ENCODE assay signal across 14 mouse cellular contexts in genomic region chr2:63186014-63186413, GRCm38 (mm10). TPM values are rescaled to one million over a fixed set of nuclear protein-coding genes. Genes with fewer than 3 reads are reported as not detected.
DNase-seq lines count a peak whose midpoint lies in the region; ATAC-seq and TF ChIP-seq lines count a peak whose summit lies in the region.
"Had no signal": no experiment of that assay in that cellular context is flagged by ENCODE, and none has a peak within 500 bp of the region (broad histone marks: within the 10 kb centered on the region; RNA-seq: fewer than 3 reads in every experiment).

No protein-coding gene starts in this region.

- no peak overlapping the region for H3K4me3 ChIP-seq in limb, embryonic 14.5 days (replicated peaks; ENCODE audit: low read length)
- H3K4me3 ChIP-seq: forebrain, embryonic 15.5 days; liver, embryonic 15.5 days had no signal

- no peak for TF ChIP-seq POLR2A in limb, embryonic 14.5 days (IDR thresholded peaks at IDR 0.05; ENCODE audit: borderline replicate concordance, extremely low read depth, insufficient read depth, insufficient read length)

- no peaks in the 10 kb centered on the region for H3K36me3 ChIP-seq in limb, embryonic 14.5 days (ENCODE audit: control insufficient read depth, insufficient read depth, low read length)
- H3K36me3 ChIP-seq: forebrain, embryonic 15.5 days; liver, embryonic 15.5 days had no signal

- no peak overlapping the region for H3K27ac ChIP-seq in limb, embryonic 14.5 days (replicated peaks; ENCODE audit: low read depth, low read length)
- H3K27ac ChIP-seq: forebrain, embryonic 15.5 days; liver, embryonic 15.5 days had no signal

- H3K4me2 ChIP-seq in limb, embryonic 14.5 days (replicated peaks; ENCODE audit: low read depth, low read length, severe bottlenecking) = no peak overlapping the region
- H3K4me2 ChIP-seq: forebrain, embryonic 15.5 days; liver, embryonic 15.5 days had no signal

- no peak overlapping the region for H3K9ac ChIP-seq in limb, embryonic 14.5 days (ENCODE audit: low read depth, low read length, severe bottlenecking)
- H3K9ac ChIP-seq: forebrain, embryonic 15.5 days; liver, embryonic 15.5 days had no signal

- H3K27me3 ChIP-seq in limb, embryonic 14.5 days (ENCODE audit: control insufficient read depth, insufficient read depth, low read length) = peaks cover 22% of the 10 kb centered on the region
- H3K27me3 ChIP-seq: forebrain, embryonic 15.5 days had no signal

- 0 out of 2 replicates have a peak, but pooled peaks cover 2% of the 10 kb centered on the region for H3K4me1 ChIP-seq in limb, embryonic 14.5 days (ENCODE audit: control insufficient read depth, insufficient read depth, low read length)
- H3K4me1 ChIP-seq: liver, embryonic 15.5 days had no signal

- no peaks in the 10 kb centered on the region for H3K9me3 ChIP-seq in limb, embryonic 14.5 days (ENCODE audit: control insufficient read depth, low read length)
- H3K9me3 ChIP-seq: forebrain, embryonic 15.5 days; liver, embryonic 15.5 days had no signal

- 0% methylated on average over 2 of the region's 2 CpGs for WGBS in limb, embryonic 14.5 days

- intact Hi-C loops in heart, postnatal 10 days (cut with DNase I) = no loop called here
- intact Hi-C loops in left cerebral cortex, postnatal 10 days (cut with DNase I) = loop anchor here (10.0 kb wide), 1 partner anchor 269 kb away; no protein-coding TSS in a partner anchor

- no peak for ATAC-seq in limb, embryonic 14.5 days (ENCODE audit: low FRiP score, low read depth)
- ATAC-seq: CD4-positive, CD25-positive, alpha-beta regulatory T cell, adult 4 months; forebrain, embryonic 15.5 days had no signal

- peak; percentile 21 to 57 for DNase-seq in heart, postnatal 10 days
- DNase-seq in heart, adult 11 months = no peak
- DNase-seq in lung, postnatal 10 days = peak; percentile 8
- DNase-seq in lung, adult 18-20 months = no peak
- peak; percentile 1 for DNase-seq in WW6 (ENCODE audit: low read depth, low spot score)
- peak; percentile 88 for DNase-seq in limb, embryonic 14.5 days (ENCODE audit: low spot score)
- no peak for DNase-seq in left cerebral cortex, postnatal 10 days (ENCODE audit: extremely low spot score in 1 of 2, low spot score in 2 of 2)
- DNase-seq in spleen, postnatal 36 days (ENCODE audit: low spot score in 2 of 2) = no peak
- DNase-seq: adrenal gland, postnatal 25 days; cerebellum, postnatal 36 days; layer of hippocampus, postnatal 36 days had no signal

RNA-seq across cellular contexts. Expression of gene Kcnh7, which starts 1.9 kb away (rescaled TPM):
- total RNA-seq in heart, postnatal 10 days (2021) = under 1 TPM; 0.42 to 0.84 TPM
- polyA plus RNA-seq in limb, embryonic 14.5 days (2012; rRNA removed) = 0.54 and 0.65 TPM in 2 replicates
- polyA plus RNA-seq in limb, embryonic 14.5 days (2014; fragmentation: Nextera tagmentation; extraction: Ambion mirVana) = 1.2 and 1.3 TPM in 2 replicates
- total RNA-seq in left cerebral cortex, postnatal 10 days (2021) = 10 to 100 TPM; 67.3 to 73.9 TPM
- total RNA-seq: adrenal gland, postnatal 25 days had no signal

Comparison
In these comparisons a context has a peak if more than half of its experiments do, and no peak if none do; other contexts are left out.
1. DNase-seq: peak in heart, postnatal 10 days (2 of 2), lung, postnatal 10 days (single experiment), WW6 (single experiment) and limb, embryonic 14.5 days (single experiment); none in heart, adult 11 months (single experiment), lung, adult 18-20 months (0 of 2), left cerebral cortex, postnatal 10 days (0 of 2) and spleen, postnatal 36 days (0 of 2).
2. RNA of gene Kcnh7, which starts 1.9 kb away (total RNA-seq): 67.3 to 73.9 TPM in left cerebral cortex, postnatal 10 days; 0.42 to 0.84 TPM in heart, postnatal 10 days; every median in the first group is over 10 times any median in the second.